Mouse (Mus musculus): ENCODE results near the gene Hnrnpr. TPM values are rescaled to one million over a fixed set of nuclear protein-coding genes. Genes with fewer than 3 reads are reported as not detected.
A peak's percentile ranks its signal among the peaks of the same experiment; 100 is the strongest.

Gene Hnrnpr
- total and polyA plus RNA-seq, 2 experiments from 2014 or later: 25.1 to 70.0 TPM

DNA sequence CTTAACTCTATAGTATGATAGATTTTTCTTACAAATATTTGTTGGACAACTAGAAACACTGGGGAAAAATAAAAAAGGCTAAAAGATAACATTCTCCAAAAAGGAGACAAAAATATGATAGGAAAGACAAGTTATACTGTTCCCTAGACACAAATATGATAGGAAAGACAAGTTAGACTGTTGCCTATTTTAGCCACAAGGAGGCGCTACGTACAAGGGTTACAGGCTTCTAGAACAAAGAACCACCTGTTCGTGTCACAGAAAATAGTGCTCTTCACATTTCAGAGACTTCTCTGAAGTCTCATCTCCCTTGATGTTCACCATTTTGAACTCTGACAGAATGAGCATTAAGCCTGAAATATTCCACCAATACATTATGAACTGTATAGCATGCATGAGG lies 59.0 kb downstream of the Hnrnpr start:
- TF ChIP-seq CTCF (IDR thresholded peaks at IDR 0.05; ENCODE audit: low read depth): peak; percentile 85
- TF ChIP-seq EP300 (IDR thresholded peaks at IDR 0.05; ENCODE audit: low read depth): no peak
- DNase-seq (ENCODE audit: low spot score): peak; percentile 66
- H3K4me3 ChIP-seq (ENCODE audit: low read depth, low read length): no peak overlapping the region
- no peaks in the 10 kb centered on the region for H3K27me3 ChIP-seq (ENCODE audit: control insufficient read depth, insufficient read depth, low read length)
- H3K9me3 ChIP-seq (replicated peaks; ENCODE audit: control insufficient read depth, low read length): no peaks in the 10 kb centered on the region
- WGBS: 5% methylated on average over 3 of the region's 3 CpGs
- no peaks in the 10 kb centered on the region for H3K4me1 ChIP-seq (ENCODE audit: control insufficient read depth, insufficient read depth)
- no peak overlapping the region for H3K4me2 ChIP-seq (ENCODE audit: low read depth, low read length)
- H3K9ac ChIP-seq (replicated peaks; ENCODE audit: low read depth, low read length): no peak overlapping the region
- no peak overlapping the region for H3K27ac ChIP-seq (ENCODE audit: low read depth)
- no peaks in the 10 kb centered on the region for H3K36me3 ChIP-seq (replicated peaks; ENCODE audit: control insufficient read depth, insufficient read depth, low read length)
- no peak for ATAC-seq (ENCODE audit: insufficient read depth, low read depth)

DNA sequence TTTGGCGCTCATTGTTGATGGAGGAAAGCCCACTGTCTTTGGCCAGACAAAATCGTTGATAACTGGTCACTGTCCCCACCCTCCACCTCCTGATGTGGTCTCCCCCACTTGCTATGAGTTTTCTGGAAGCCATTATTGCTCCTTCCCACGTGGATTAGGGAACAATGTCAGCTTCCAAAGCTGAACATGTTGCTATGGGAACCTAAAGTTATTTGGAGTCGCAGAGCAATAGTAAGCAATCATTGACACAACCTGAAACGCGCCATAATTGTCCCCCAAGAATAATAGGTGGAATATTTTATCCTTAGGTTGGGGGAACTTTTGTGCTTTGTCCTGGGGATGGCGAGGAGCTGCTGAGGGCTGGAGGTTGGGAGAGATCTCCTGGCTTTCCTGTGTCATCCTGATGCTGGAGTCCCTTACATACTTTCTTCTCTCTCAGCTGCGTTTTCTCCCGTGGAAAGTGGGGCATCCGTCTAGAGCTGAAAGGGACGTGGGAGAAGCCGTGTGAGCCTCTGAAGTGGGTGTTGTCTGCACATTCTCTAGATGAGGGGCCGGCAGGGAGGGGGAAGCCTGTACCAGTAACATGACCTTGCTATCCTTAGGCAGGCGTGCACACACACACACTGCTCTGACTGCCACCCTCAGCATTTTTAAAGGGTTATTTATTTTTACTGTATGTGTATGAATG lies 62.9 kb downstream of the Hnrnpr start:
- DNase-seq (ENCODE audit: low spot score) (no peak), ATAC-seq (ENCODE audit: insufficient read depth, low read depth) (no peak)
- no peak overlapping the region for H3K27ac ChIP-seq (ENCODE audit: low read depth)
- H3K4me2 ChIP-seq (ENCODE audit: low read depth, low read length): no peak overlapping the region
- H3K4me3 ChIP-seq (ENCODE audit: low read depth, low read length): no peak overlapping the region
- H3K27me3 ChIP-seq (ENCODE audit: control insufficient read depth, insufficient read depth, low read length): no peaks in the 10 kb centered on the region
- TF ChIP-seq CTCF (IDR thresholded peaks at IDR 0.05; ENCODE audit: low read depth): no peak
- no peak for TF ChIP-seq EP300 (IDR thresholded peaks at IDR 0.05; ENCODE audit: low read depth)
- 48% methylated on average over 14 of the region's 14 CpGs for WGBS
- H3K9me3 ChIP-seq (replicated peaks; ENCODE audit: control insufficient read depth, low read length): no peaks in the 10 kb centered on the region
- no peaks in the 10 kb centered on the region for H3K4me1 ChIP-seq (ENCODE audit: control insufficient read depth, insufficient read depth)
- no peaks in the 10 kb centered on the region for H3K36me3 ChIP-seq (replicated peaks; ENCODE audit: control insufficient read depth, insufficient read depth, low read length)
- H3K9ac ChIP-seq (replicated peaks; ENCODE audit: low read depth, low read length): no peak overlapping the region

DNA sequence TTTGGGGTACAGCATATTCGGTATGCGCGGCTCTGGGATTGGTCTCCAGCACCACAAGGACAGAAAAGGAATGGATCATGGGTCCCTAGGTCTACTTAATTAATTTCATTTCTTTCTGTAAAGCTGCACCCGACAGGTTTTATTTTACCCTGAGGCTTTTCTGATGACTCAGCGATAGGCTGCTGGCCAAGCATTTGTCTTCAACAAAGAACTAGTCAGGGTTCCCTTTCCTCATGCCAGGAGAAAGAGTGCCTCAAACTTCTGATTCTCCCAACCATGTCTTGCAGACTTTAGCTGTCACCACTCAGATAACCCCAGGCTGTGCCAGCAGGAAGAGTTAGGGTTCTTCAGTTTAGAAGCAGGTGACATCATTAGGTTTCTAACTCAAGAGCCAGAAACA lies 66.3 kb downstream of the Hnrnpr start:
- H3K27me3 ChIP-seq (ENCODE audit: control insufficient read depth, insufficient read depth, low read length): no peaks in the 10 kb centered on the region
- H3K27ac ChIP-seq (ENCODE audit: low read depth): no peak overlapping the region
- WGBS: 75% methylated on average over 5 of the region's 5 CpGs
- no peaks in the 10 kb centered on the region for H3K9me3 ChIP-seq (replicated peaks; ENCODE audit: control insufficient read depth, low read length)
- no peaks in the 10 kb centered on the region for H3K36me3 ChIP-seq (replicated peaks; ENCODE audit: control insufficient read depth, insufficient read depth, low read length)
- no peak overlapping the region for H3K9ac ChIP-seq (replicated peaks; ENCODE audit: low read depth, low read length)
- ATAC-seq (ENCODE audit: insufficient read depth, low read depth) (no peak), DNase-seq (ENCODE audit: low spot score) (no peak)
- no peaks in the 10 kb centered on the region for H3K4me1 ChIP-seq (ENCODE audit: control insufficient read depth, insufficient read depth)
- TF ChIP-seq CTCF (IDR thresholded peaks at IDR 0.05; ENCODE audit: low read depth) (no peak), EP300 (IDR thresholded peaks at IDR 0.05; ENCODE audit: low read depth) (no peak)
- no peak overlapping the region for H3K4me2 ChIP-seq (ENCODE audit: low read depth, low read length)
- H3K4me3 ChIP-seq (ENCODE audit: low read depth, low read length): no peak overlapping the region

DNA sequence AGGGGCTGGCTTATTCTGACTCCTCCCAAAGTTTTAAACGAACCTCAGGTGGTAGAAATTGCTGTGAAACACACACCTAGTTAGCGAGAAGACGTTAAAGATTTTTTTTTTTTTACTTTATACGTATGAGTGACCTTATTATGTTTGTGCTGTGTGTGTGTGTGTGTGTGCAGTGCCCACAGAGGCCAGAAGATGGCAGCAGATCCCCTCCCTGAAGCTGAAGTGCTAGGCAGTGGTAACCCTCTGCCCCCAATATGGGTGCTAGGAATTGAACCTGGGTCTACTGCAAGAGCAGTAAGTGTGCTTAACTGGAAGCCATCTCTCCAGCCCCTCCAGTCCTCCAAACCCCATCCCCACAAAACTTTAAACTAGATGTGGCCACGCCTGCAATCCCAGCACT lies 72.3 kb downstream of the Hnrnpr start:
- TF ChIP-seq EP300 (IDR thresholded peaks at IDR 0.05; ENCODE audit: low read depth): no peak
- no peak for TF ChIP-seq CTCF (IDR thresholded peaks at IDR 0.05; ENCODE audit: low read depth)
- Histone ChIP-seq H3K9me3 (replicated peaks; ENCODE audit: control insufficient read depth, low read length) (no peaks in the 10 kb centered on the region), H3K27ac (ENCODE audit: low read depth) (no peak overlapping the region), H3K4me2 (ENCODE audit: low read depth, low read length) (no peak overlapping the region), H3K4me3 (ENCODE audit: low read depth, low read length) (no peak overlapping the region), H3K27me3 (ENCODE audit: control insufficient read depth, insufficient read depth, low read length) (no peaks in the 10 kb centered on the region), H3K36me3 (replicated peaks; ENCODE audit: control insufficient read depth, insufficient read depth, low read length) (no peaks in the 10 kb centered on the region), H3K9ac (replicated peaks; ENCODE audit: low read depth, low read length) (no peak overlapping the region), H3K4me1 (ENCODE audit: control insufficient read depth, insufficient read depth) (0 out of 2 replicates have a peak, but pooled peaks cover 4% of the 10 kb centered on the region)
- no peak for DNase-seq (ENCODE audit: low spot score)
- no peak for ATAC-seq (ENCODE audit: insufficient read depth, low read depth)
- WGBS: 82% methylated on average over 5 of the region's 5 CpGs

DNA sequence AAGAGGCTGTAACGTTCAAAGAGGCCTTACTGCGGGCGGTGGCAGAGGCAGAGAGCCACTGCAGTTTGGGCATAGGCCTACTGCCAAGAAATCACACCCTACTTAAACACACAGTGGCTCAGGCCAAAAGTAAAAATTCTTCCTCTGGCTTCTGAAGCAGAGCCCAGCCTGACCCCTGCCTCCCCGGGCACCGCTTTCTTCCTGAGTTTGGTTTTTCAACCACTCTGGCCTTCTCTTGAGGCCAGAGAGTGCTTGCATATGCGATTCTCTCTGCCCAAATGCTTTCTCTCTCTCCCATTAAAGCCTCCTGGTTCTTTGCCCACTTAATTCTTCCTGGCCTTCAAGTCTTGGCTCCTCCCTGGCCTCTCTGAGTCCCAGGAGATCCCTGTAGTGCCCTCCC lies 73.1 kb downstream of the Hnrnpr start:
- no peak overlapping the region for H3K4me2 ChIP-seq (ENCODE audit: low read depth, low read length)
- H3K27ac ChIP-seq (ENCODE audit: low read depth): no peak overlapping the region
- no peak overlapping the region for H3K4me3 ChIP-seq (ENCODE audit: low read depth, low read length)
- no peak for ATAC-seq (ENCODE audit: insufficient read depth, low read depth)
- no peak overlapping the region for H3K9ac ChIP-seq (replicated peaks; ENCODE audit: low read depth, low read length)
- no peaks in the 10 kb centered on the region for H3K36me3 ChIP-seq (replicated peaks; ENCODE audit: control insufficient read depth, insufficient read depth, low read length)
- no peaks in the 10 kb centered on the region for H3K9me3 ChIP-seq (replicated peaks; ENCODE audit: control insufficient read depth, low read length)
- WGBS: 59% methylated on average over 6 of the region's 6 CpGs
- TF ChIP-seq EP300 (IDR thresholded peaks at IDR 0.05; ENCODE audit: low read depth) (no peak), CTCF (IDR thresholded peaks at IDR 0.05; ENCODE audit: low read depth) (no peak)
- 0 out of 2 replicates have a peak, but pooled peaks cover 4% of the 10 kb centered on the region for H3K4me1 ChIP-seq (ENCODE audit: control insufficient read depth, insufficient read depth)
- no peaks in the 10 kb centered on the region for H3K27me3 ChIP-seq (ENCODE audit: control insufficient read depth, insufficient read depth, low read length)
- no peak for DNase-seq (ENCODE audit: low spot score)

DNA sequence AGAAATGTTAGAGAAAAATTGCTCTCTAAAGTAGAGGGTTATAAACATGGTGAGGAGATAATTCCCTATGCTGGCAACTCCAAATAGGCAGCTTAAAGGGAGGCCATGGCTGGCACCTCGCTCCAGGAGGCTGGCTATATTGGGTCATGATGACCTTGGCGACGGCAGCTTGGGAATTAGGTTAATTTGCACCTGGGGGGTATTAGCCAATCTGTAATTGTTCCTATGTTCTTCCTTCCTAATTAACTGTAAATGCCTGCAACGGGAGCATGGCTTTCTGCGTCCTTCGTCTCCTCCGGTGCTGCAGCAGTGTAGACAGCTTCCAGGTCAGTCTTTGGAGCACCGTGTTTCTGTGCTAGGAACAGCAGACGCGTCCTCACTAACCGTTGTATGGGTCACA lies 76.5 kb downstream of the Hnrnpr start:
- Histone ChIP-seq H3K4me1 (ENCODE audit: control insufficient read depth, insufficient read depth) (0 out of 2 replicates have a peak, but pooled peaks cover 4% of the 10 kb centered on the region), H3K36me3 (replicated peaks; ENCODE audit: control insufficient read depth, insufficient read depth, low read length) (no peaks in the 10 kb centered on the region), H3K27ac (ENCODE audit: low read depth) (no peak overlapping the region), H3K4me2 (ENCODE audit: low read depth, low read length) (no peak overlapping the region), H3K4me3 (ENCODE audit: low read depth, low read length) (no peak overlapping the region), H3K9ac (replicated peaks; ENCODE audit: low read depth, low read length) (no peak overlapping the region), H3K9me3 (replicated peaks; ENCODE audit: control insufficient read depth, low read length) (no peaks in the 10 kb centered on the region), H3K27me3 (ENCODE audit: control insufficient read depth, insufficient read depth, low read length) (no peaks in the 10 kb centered on the region)
- ATAC-seq (ENCODE audit: insufficient read depth, low read depth) (no peak), DNase-seq (ENCODE audit: low spot score) (no peak)
- 41% methylated on average over 11 of the region's 11 CpGs for WGBS
- TF ChIP-seq EP300 (IDR thresholded peaks at IDR 0.05; ENCODE audit: low read depth) (no peak), CTCF (IDR thresholded peaks at IDR 0.05; ENCODE audit: low read depth) (no peak)
